Mouse (Mus musculus): Measurements from ENCODE around the gene Kmt5c.
"Not testable (repeated sequence)": the region's sequence is repeated elsewhere in the genome, so short reads cannot be mapped to it uniquely, and the experiment has no call there.

The Kmt5c gene

GRCm38 (mm10) chr7:4789436-4789935 lies 49.6 kb downstream of the Kmt5c start, which contains the start of gene Tmem238:
Gene Tmem238 (minus strand): TSS chr7:4789656.
- no peak for DNase-seq (ENCODE audit: low spot score in 2 of 2)

GRCm38 (mm10) chr7:4792278-4793212 lies 52.6 kb downstream of the Kmt5c start, which contains the start of gene Rpl28:
Gene Rpl28 (plus strand): TSS chr7:4792874.
- peak; percentile 95 to 96 for DNase-seq (ENCODE audit: low spot score in 2 of 2)

- DNase-seq (ENCODE audit: low spot score in 2 of 2), result not testable (repeated sequence)
These were observed 53.3 kb downstream of the Kmt5c start for GRCm38 (mm10) chr7:4793248-4793647.

- DNase-seq (ENCODE audit: low spot score in 2 of 2), result no peak
These were observed 53.8 kb downstream of the Kmt5c start for GRCm38 (mm10) chr7:4793674-4794073.

- DNase-seq (ENCODE audit: low spot score in 2 of 2), result no peak
These were observed 54.8 kb downstream of the Kmt5c start for GRCm38 (mm10) chr7:4794631-4795168.

- peak in 1 of 2 experiments; percentile 44 for DNase-seq (ENCODE audit: low spot score in 2 of 2)
These were observed 56.0 kb downstream of the Kmt5c start for GRCm38 (mm10) chr7:4795767-4796433.

Measured in frontal cortex, postnatal 36 days (tissue).